Mouse (Mus musculus) cerebellum, adult 2 months (tissue): ENCODE results near the gene Gm10392. TPM values are rescaled to one million over a fixed set of nuclear protein-coding genes. Genes with fewer than 3 reads are reported as not detected.

Experiments
- DNase-seq, 2 experiments: peaks; one replicate each; pipeline ENCODE4 v3.0.0; 2021
- H3K27ac ChIP-seq: fragments of 200-500 bp; 2 replicates; pipeline ENCODE4 v1.5.1; 2012; ENCODE audit warnings: low read length, control low read depth, inconsistent platforms; ENCODE audit not compliant: insufficient read depth
- H3K27me3 ChIP-seq: fragments of 200-500 bp; 2 replicates; pipeline ENCODE4 v1.6.1; 2012; ENCODE audit warnings: inconsistent platforms, mild to moderate bottlenecking, low read length, moderate library complexity; ENCODE audit not compliant: control insufficient read depth, insufficient read depth
- H3K4me1 ChIP-seq: fragments of 200-500 bp; 2 replicates; pipeline ENCODE4 v1.6.1; 2011; ENCODE audit warnings: low read length; ENCODE audit not compliant: control insufficient read depth, insufficient read depth
- H3K4me3 ChIP-seq: fragments of 200-500 bp; replicated peaks from 2 replicates; pipeline ENCODE3; 2011; ENCODE audit warnings: mild to moderate bottlenecking, low read depth, low read length, control low read depth; ENCODE audit not compliant: insufficient read depth
- CTCF ChIP-seq: fragments of 200-500 bp; IDR thresholded peaks from 2 replicates; pipeline ENCODE4 v1.5.1; 2011; ENCODE audit warnings: low read depth, mild to moderate bottlenecking, control low read depth, low read length, moderate library complexity, borderline replicate concordance; ENCODE audit not compliant: insufficient read depth
- POLR2A ChIP-seq: fragments of 200-500 bp; IDR thresholded peaks from 2 replicates; pipeline ENCODE4 v1.6.1; 2011; ENCODE audit warnings: low read length, control low read depth, borderline replicate concordance; ENCODE audit not compliant: insufficient read depth
- WGBS: fragments of 180-500 bp; shearing (Covaris S2); methylation state at CpG from one replicate; pipeline ENCODE4 v1.1.7; 2018; 5-methylcytosine and 5-hydroxymethylcytosine counted together
- polyA plus RNA-seq: library from polyadenylated mRNA; depleted of rRNA; stranded (reverse); fragments of >200 nt; gene quantifications from 2 replicates; pipeline ENCODE4 v1.2.3, GENCODE M21; 2012

Gene Gm10392
- polyA plus RNA-seq, 1 experiment: not detected

DNA sequence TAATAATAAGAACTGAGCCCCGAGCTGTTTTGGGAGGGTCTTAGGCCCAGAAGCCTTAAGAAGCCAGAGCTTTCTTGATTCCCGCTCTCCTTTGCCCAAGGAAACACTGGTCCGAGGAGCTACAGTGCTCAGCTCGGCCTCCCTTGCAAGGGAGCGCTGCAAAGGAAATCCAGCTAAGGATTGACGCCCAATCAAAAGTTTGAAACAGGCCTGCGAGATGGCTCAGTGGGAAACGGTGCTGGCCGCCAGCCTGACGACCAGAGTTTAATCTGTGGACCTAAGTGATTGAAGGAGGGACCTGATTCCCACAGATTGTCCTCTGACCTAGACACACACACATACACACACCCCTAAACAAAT is 5.2 kb downstream of the Gm10392 start:
- Histone ChIP-seq H3K4me1 (no peaks in the 10 kb centered on the region), H3K4me3 (peak overlapping the region; percentile 86), H3K27me3 (no peaks in the 10 kb centered on the region), H3K27ac (no peak overlapping the region)
- 29% methylated on average over 10 of the region's 10 CpGs for WGBS
- TF ChIP-seq POLR2A (no peak), CTCF (no peak)
- DNase-seq: no peak

DNA sequence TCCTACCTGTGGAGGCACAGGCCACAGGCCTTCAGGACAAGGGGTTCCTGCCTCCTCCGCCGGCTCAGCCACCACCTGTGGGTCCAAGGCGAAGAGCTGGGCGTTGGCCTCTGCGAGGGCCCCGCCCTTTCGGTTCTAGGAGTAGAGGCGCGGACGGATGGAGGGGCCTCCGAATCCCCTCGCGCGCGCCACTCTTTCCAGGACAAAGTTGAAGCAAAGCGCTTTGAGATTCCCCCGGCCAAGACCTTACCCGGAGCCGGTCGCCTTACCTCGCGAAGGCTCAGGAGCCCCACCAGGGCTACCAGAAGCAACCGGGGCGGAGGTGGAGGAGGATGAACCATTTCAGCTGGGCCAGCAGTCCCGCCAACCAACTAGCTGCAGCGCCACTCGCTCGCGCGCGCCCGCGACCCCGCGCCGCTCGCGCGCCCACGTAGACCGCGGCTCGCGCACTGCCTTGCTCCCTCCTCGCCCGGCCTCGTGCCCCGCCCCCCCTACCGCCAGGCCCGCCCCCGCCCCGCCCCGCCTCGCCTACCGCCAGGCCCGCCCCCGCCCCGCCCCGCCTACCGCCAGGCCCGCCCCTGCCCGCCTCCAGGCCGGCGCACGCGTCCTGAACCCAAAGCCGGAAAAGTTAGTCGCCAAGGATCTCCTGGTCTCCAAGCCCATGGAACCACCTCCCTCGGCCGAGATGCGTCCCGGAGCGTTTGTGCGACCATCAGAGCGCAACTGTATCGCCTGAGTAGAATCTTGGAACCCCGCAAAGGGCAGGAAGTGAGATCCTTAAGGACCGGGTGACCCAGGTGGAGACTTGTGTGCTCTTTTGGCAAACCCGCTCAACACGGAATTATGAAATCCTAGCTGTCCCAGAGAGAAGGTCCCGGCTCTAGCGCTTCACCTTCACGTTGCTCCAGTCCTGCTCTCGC is 5.8 kb downstream of the Gm10392 start:
- Histone ChIP-seq H3K4me3 (peak overlapping the region; percentile 86), H3K27me3 (no peaks in the 10 kb centered on the region), H3K27ac (no peak overlapping the region), H3K4me1 (no peaks in the 10 kb centered on the region)
- under 1% methylated on average over 66 of the region's 84 CpGs for WGBS
- DNase-seq: peak; percentile 83 to 84
- TF ChIP-seq CTCF (no peak), POLR2A (no peak)

DNA sequence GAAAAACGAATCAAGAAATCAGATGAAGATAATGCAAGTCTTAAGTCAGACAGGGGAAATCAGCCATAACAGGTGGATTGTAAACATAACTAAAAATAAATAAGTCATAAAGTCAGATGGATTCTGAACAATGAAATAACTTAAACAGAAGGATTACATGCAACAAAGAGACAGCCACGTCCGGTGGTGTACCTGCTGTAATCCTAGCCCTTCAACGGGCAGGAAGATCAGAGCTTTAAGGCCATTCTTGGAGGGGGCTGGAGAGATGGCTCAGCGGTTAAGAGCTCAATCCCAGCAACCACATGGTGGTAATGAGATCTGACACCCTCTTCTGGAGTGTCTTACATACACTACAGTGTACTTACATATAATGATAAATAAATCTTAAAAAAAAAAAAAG is 7.7 kb downstream of the Gm10392 start:
- no peak for DNase-seq
- Histone ChIP-seq H3K27ac (no peak overlapping the region), H3K4me3 (no peak overlapping the region), H3K27me3 (no peaks in the 10 kb centered on the region), H3K4me1 (0 out of 2 replicates have a peak, but pooled peaks cover 3% of the 10 kb centered on the region)
- no peak for TF ChIP-seq CTCF
- no peak for TF ChIP-seq POLR2A
- 83% methylated on average over 5 of the region's 5 CpGs for WGBS

DNA sequence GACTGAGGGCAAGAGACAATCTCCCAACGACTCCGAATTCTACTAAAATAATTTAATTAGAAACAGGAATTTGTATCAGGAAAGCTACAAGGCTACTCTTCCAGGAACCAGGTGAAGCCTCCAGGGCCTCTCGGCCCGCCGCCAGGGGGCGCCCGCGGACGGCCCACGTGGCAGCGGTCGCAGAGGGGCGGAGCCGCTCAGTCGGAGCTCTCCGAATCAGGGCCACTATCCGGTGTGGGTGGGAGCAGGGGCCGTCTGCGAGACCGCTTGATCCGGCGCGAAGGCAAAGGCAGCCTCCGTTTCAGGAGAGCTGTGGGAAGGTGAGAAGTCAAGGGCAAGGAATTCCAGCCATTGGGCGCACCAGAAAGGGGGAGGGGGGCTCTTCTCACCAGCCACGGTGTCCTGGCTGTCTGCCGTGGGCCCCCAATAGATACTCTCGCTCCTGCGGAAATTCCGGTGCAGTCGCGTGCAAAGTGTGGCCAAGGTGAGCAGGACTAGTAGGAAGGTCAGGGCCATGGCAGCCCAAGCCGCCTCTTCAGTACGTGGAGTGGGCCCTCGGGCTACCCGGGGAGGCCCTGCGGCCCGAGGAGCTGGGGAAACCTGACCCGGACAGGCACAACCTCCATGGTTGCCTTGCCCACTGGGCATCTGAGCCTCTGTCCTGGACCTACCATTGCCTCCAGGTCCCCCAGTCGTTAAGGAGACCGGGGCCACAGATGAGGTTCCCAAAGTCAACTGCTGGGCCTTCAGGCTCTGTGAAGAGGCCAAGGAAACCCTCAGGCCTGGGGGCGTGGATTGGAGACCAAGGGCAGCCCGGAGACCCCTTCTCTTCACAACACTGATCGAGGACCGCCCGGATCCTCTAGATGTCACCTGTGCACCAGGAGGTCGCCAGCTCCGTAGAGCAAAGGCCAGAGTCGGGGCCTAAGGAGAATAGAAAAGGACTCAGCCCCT is 10.7 kb downstream of the Gm10392 start:
- peak overlapping the region; percentile 20 for H3K4me3 ChIP-seq
- peak; percentile 76 to 81 for DNase-seq
- H3K27ac ChIP-seq: no peak overlapping the region
- H3K27me3 ChIP-seq: no peaks in the 10 kb centered on the region
- H3K4me1 ChIP-seq: peaks cover 3% of the 10 kb centered on the region; the same call in 1 of the 2 replicates
- TF ChIP-seq CTCF (peak; percentile 74; the same call in 1 of the 2 replicates), POLR2A (no peak)
- 20% methylated on average over 49 of the region's 49 CpGs for WGBS

DNA sequence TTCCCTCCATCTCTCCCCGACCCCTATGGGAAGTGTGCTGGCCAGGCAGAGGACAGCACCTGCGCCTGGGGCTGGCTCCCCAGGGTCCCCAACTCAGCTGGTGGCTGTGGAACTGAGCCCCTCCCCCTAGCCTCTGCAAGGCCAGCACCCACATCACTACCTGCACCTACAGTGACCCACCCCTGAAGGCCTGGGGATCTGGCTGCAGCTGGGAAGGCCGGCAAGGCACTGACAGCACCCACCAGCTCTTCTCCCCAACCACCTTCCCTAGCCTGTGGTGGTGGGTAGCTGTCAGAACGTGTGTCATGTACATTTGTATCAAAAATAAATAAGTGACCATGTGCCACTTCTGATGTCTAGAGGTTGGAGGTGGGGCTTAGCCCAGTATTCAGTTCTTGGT is 11.6 kb downstream of the Gm10392 start:
- Histone ChIP-seq H3K4me1 (peaks cover 3% of the 10 kb centered on the region; the same call in 1 of the 2 replicates), H3K4me3 (no peak overlapping the region), H3K27me3 (no peaks in the 10 kb centered on the region), H3K27ac (no peak overlapping the region)
- WGBS: 70% methylated on average over 4 of the region's 4 CpGs
- TF ChIP-seq CTCF (no peak), POLR2A (no peak)
- peak; percentile 14 to 21 for DNase-seq

DNA sequence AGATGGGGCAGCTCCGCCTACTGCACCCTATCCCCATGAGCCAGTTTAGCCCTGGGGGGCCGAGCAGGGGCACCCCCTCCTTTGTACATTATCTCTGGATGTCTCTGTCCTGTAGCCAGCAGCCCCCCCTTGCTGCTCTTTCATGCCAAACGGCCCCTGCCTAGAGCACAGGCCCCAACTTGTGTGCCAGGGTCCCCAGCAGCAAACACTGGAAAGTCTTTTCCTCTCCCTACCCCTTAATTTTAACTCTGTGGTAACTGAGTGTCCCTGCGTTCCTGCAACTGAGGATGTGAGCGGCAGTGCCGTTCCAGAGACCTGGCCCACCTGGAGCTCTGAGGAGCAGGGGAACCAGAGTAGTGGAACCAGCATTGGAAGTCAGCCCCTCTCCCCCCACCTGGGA is 12.1 kb downstream of the Gm10392 start:
- TF ChIP-seq POLR2A (no peak), CTCF (no peak)
- Histone ChIP-seq H3K27me3 (no peaks in the 10 kb centered on the region), H3K27ac (no peak overlapping the region), H3K4me1 (peaks cover 3% of the 10 kb centered on the region; the same call in 1 of the 2 replicates), H3K4me3 (no peak overlapping the region)
- 79% methylated on average over 6 of the region's 6 CpGs for WGBS
- DNase-seq: peak in 1 of 2 experiments; percentile 19

DNA sequence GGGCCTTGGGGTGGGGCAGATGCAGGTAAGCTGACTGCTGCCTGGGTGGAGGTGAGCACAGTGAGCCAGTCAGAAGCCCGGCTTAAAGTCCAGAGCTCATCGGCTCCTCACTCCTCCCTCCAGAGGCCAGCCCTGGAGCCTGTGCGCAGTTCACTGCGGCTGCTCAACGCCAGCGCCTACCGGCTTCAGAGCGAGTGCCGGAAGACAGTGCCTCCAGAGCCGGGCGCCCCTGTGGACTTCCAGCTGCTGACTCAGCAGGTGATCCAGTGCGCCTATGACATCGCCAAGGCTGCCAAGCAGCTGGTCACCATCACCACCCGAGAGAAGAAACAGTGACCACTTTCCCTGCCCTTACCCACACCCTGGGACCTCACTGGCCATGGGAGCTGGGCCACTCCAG is 12.7 kb downstream of the Gm10392 start:
- DNase-seq: peak in 1 of 2 experiments; percentile 5
- H3K4me3 ChIP-seq: no peak overlapping the region
- no peak overlapping the region for H3K27ac ChIP-seq
- WGBS: 60% methylated on average over 14 of the region's 14 CpGs
- peaks cover 5% of the 10 kb centered on the region for H3K4me1 ChIP-seq
- H3K27me3 ChIP-seq: no peaks in the 10 kb centered on the region
- TF ChIP-seq POLR2A: no peak
- no peak for TF ChIP-seq CTCF
